Mouse (Mus musculus) midbrain, embryonic 11.5 days (tissue): Measurements from ENCODE around the gene Gm5148. TPM values are rescaled to one million over a fixed set of nuclear protein-coding genes. Genes with fewer than 3 reads are reported as not detected.

Source experiments
- ATAC-seq: fragments of 200-750 bp; cut with Nextera tagmentation; 2 replicates; pipeline ENCODE4 v1.8.0; 2017; ENCODE audit warnings: moderate TSS enrichment, moderate library complexity; ENCODE audit not compliant: low FRiP score
- DNase-seq: peaks from one replicate; pipeline ENCODE4 v3.0.0; 2015; ENCODE audit warnings: low spot score; ENCODE audit errors: missing footprints
- H3K27ac ChIP-seq: fragments of 300-500 bp; sonication (generic); 2 replicates; pipeline ENCODE4 v1.5.1; 2014; ENCODE audit warnings: low read depth, low read length
- H3K27me3 ChIP-seq: fragments of 300-500 bp; sonication (generic); 2 replicates; pipeline ENCODE4 v1.6.1; 2014; ENCODE audit warnings: mild to moderate bottlenecking, low read length, moderate library complexity, mixed read lengths; ENCODE audit not compliant: control insufficient read depth, insufficient read depth
- H3K36me3 ChIP-seq: fragments of 300-500 bp; sonication (generic); 2 replicates; pipeline ENCODE4 v1.6.1; 2014; ENCODE audit warnings: mild to moderate bottlenecking, low read length, moderate library complexity, mixed read lengths; ENCODE audit not compliant: control insufficient read depth, insufficient read depth
- H3K4me1 ChIP-seq: fragments of 300-500 bp; sonication (generic); 2 replicates; pipeline ENCODE4 v1.6.1; 2014; ENCODE audit warnings: low read length; ENCODE audit not compliant: control insufficient read depth, insufficient read depth
- H3K4me2 ChIP-seq: fragments of 300-500 bp; sonication (generic); 2 replicates; pipeline ENCODE4 v1.6.1; 2014; ENCODE audit warnings: mild to moderate bottlenecking, moderate library complexity
- H3K4me3 ChIP-seq: fragments of 300-500 bp; sonication (generic); 2 replicates; pipeline ENCODE4 v1.5.1; 2014; ENCODE audit warnings: low read depth, low read length
- H3K9ac ChIP-seq: fragments of 300-500 bp; sonication (generic); 2 replicates; pipeline ENCODE4 v1.6.1; 2014; ENCODE audit warnings: low read length
- H3K9me3 ChIP-seq: fragments of 300-500 bp; sonication (generic); 2 replicates; pipeline ENCODE4 v1.6.1; 2016; ENCODE audit warnings: low read length; ENCODE audit not compliant: control insufficient read depth
- WGBS: fragments of 180-500 bp; shearing (Covaris S2); extraction: QIAGEN DNeasy Blood & Tissue Kit; methylation state at CpG from one replicate; pipeline ENCODE4 v1.1.7; 2014; 5-methylcytosine and 5-hydroxymethylcytosine counted together
- polyA plus RNA-seq: library from polyadenylated mRNA; unstranded; fragments of >200 nt; fragmentation: Nextera tagmentation; extraction: Ambion mirVana; gene quantifications from 2 replicates; pipeline ENCODE4 v1.2.1, GENCODE M21; 2014

Gm5148 gene
- polyA plus RNA-seq, 1 experiment from 2014 or later = 3.7 TPM

- no peak for DNase-seq
- H3K27ac ChIP-seq = no peak overlapping the region
- no peak overlapping the region for H3K4me3 ChIP-seq
- no peak for ATAC-seq
- 96% methylated on average over 20 of the region's 20 CpGs for WGBS
- no peak overlapping the region for H3K9ac ChIP-seq
- peaks cover 55% of the 10 kb centered on the region for H3K27me3 ChIP-seq
- no peak overlapping the region for H3K4me2 ChIP-seq
- no peaks in the 10 kb centered on the region; the same call in 1 of the 2 replicates for H3K36me3 ChIP-seq
- H3K9me3 ChIP-seq = peaks cover 13% of the 10 kb centered on the region; the same call in 1 of the 2 replicates
- peaks cover 29% of the 10 kb centered on the region for H3K4me1 ChIP-seq
These were observed 55.2 kb downstream of the Gm5148 start for GRCm38 (mm10) chr3:37669100-37669499.

DNA sequence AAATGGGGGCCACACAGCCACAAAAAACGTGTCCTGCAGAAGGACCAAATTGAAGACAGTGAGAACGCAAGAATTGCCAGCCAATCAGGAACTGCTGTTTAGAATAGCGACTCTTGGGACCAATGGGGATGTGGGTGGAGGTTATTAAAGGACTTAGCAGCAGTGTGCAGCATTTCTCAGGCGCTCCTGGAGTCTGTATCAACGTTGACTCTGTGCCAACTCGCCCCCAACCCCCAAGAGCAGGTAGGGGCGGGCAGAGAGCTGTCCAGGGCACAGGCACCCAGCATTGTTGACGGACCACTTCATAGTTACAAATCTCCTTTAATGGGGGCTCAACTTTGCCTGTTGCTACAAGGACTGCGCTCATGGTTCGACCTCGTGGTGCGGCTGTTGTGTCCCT is 55.6 kb downstream of the Gm5148 start:
- no peak overlapping the region for H3K4me3 ChIP-seq
- H3K9me3 ChIP-seq = peaks cover 13% of the 10 kb centered on the region; the same call in 1 of the 2 replicates
- H3K9ac ChIP-seq = no peak overlapping the region
- WGBS = 90% methylated on average over 12 of the region's 12 CpGs
- DNase-seq (no peak), ATAC-seq (no peak)
- no peak overlapping the region for H3K4me2 ChIP-seq
- H3K27ac ChIP-seq = no peak overlapping the region
- H3K4me1 ChIP-seq = peaks cover 26% of the 10 kb centered on the region
- peaks cover 55% of the 10 kb centered on the region for H3K27me3 ChIP-seq
- H3K36me3 ChIP-seq = no peaks in the 10 kb centered on the region; the same call in 1 of the 2 replicates

DNA sequence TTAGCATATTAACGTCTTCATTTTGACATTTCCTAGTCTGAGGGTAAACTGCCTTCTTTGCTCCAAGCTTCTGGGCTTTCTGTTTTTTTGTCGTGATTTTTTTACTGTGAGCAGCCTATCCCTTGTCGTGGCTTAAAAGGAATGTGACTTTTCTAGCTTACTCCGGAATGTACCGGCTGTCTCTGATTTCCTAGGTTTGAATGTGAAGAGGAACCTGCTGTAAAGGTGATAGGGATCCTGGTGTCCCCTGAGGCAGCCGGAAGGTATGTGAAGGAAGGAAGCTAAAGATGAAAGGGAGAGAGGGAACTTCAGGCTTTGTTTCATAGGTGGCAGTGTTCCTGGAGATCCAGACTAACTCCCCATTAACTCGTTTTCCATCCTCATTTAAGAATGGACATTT is 56.6 kb downstream of the Gm5148 start:
- H3K4me3 ChIP-seq = no peak overlapping the region
- no peak for ATAC-seq
- no peaks in the 10 kb centered on the region; the same call in 1 of the 2 replicates for H3K36me3 ChIP-seq
- peaks cover 17% of the 10 kb centered on the region for H3K4me1 ChIP-seq
- peak overlapping the region; percentile 11; the same call in 1 of the 2 replicates for H3K27ac ChIP-seq
- no peak overlapping the region for H3K4me2 ChIP-seq
- 37% methylated on average over 7 of the region's 7 CpGs for WGBS
- H3K9me3 ChIP-seq = peaks cover 13% of the 10 kb centered on the region; the same call in 1 of the 2 replicates
- DNase-seq = no peak
- H3K27me3 ChIP-seq = peaks cover 57% of the 10 kb centered on the region
- H3K9ac ChIP-seq = no peak overlapping the region

DNA sequence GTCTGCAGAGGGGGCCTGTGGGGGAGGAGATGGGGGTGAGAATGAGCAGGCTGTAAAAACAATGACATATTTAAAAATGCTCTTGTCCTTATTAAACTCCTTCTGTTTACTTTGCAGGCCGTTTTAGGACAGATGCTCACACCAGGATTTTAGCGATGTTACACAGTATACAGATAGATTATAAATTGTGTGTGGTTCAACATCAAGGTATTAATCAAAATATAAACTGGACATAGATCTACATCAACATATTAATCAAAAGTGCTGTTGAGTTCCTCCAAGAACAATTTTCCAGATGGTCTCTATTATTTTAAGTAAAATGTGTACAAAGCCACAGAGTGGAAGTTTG is 57.2 kb downstream of the Gm5148 start:
- Histone ChIP-seq H3K36me3 (no peaks in the 10 kb centered on the region; the same call in 1 of the 2 replicates), H3K4me2 (no peak overlapping the region), H3K4me3 (no peak overlapping the region), H3K4me1 (peaks cover 11% of the 10 kb centered on the region), H3K27me3 (peaks cover 55% of the 10 kb centered on the region), H3K9ac (no peak overlapping the region), H3K27ac (no peak overlapping the region; the same call in 1 of the 2 replicates), H3K9me3 (peaks cover 13% of the 10 kb centered on the region; the same call in 1 of the 2 replicates)
- ATAC-seq (no peak), DNase-seq (no peak)
- WGBS = 15% methylated on average over 2 of the region's 2 CpGs

DNA sequence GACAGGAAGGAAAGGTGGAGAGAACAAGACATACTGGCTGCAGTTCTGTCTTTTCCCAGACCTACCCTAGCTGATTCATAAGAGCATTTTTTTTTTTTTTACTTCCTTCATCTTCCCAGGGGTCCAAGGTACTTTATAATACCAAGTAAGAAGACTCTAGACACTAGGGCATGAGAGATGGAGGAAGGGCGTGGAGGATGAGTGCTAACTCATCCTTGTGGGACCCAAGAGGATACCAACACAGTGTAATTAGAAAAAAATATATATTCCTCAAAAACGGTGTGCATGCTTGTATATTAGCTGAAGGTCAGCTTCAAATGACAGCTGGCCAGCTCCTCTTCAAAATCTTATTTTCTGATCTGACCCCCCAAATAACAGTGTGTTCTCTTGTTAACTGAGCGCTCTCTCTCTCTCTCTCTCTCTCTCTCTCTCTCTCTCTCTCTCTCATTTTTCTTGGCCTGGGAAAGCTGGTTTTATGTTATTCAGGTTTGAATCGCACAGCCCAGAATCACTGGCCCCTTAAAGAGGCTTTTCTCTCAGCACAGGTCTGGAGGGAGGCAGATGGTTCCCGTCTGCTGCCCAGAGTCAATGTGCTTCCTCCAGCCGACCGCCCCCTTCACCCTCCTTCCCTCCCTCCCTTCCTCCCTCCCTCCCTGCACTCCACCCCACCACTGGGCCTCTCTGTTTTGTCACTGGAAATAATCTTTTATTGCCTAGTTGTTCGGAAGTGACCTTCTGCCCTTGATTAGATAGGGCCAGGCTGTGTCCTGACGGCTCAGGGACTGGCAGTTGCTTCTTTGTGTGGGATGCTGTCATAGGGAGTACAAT is 57.8 kb downstream of the Gm5148 start:
- Histone ChIP-seq H3K27me3 (peaks cover 59% of the 10 kb centered on the region), H3K4me2 (0 out of 2 replicates have a peak overlapping the region, but pooled peaks have one; percentile 6), H3K9me3 (peaks cover 13% of the 10 kb centered on the region; the same call in 1 of the 2 replicates), H3K27ac (peak overlapping the region; percentile 63), H3K9ac (no peak overlapping the region), H3K36me3 (no peaks in the 10 kb centered on the region; the same call in 1 of the 2 replicates), H3K4me3 (no peak overlapping the region), H3K4me1 (peaks cover 9% of the 10 kb centered on the region)
- DNase-seq = peak; percentile 93
- WGBS = 7% methylated on average over 9 of the region's 9 CpGs
- peak; percentile 96 for ATAC-seq

Other genes starting within 250 kb of the Gm5148 start
- 10.0 and 10.3 TPM in 2 replicates for gene Spry1, start 84.5 kb downstream of the Gm5148 start, polyA plus RNA-seq